Mouse (Mus musculus) liver, adult 2 months (tissue): ENCODE measurements at regions not wholly inside any gene's neighbourhood (a gene's known extent, or its start where the extent isn't known, plus 50 kb on each side); places are given as distances from the start of the nearest gene placed in this dataset.

Experiments
- CTCF ChIP-seq: fragments of 200-500 bp; IDR thresholded peaks from 2 replicates; pipeline ENCODE4 v1.5.1; 2011; ENCODE audit warnings: low read depth, low read length, control low read depth
- POLR2A ChIP-seq: fragments of 200-500 bp; IDR thresholded peaks from 2 replicates; pipeline ENCODE4 v1.6.1; 2011; ENCODE audit warnings: low read length, control low read depth; ENCODE audit not compliant: insufficient read depth; ENCODE audit errors: extremely low read depth

GRCm38 (mm10) chr6:143288491-143289130 lies 121.6 kb downstream of the Etnk1 start:
- TF ChIP-seq POLR2A (no peak), CTCF (no peak)
